Mouse (Mus musculus) lung, adult 2 months (tissue): ENCODE measurements around the gene Dlec1.

Source experiments
- CTCF ChIP-seq: fragments of 200-500 bp; IDR thresholded peaks from 2 replicates; pipeline ENCODE4 v1.5.1; 2011; ENCODE audit warnings: mild to moderate bottlenecking, low read length, control low read depth; ENCODE audit not compliant: insufficient read depth
- POLR2A ChIP-seq: fragments of 200-500 bp; IDR thresholded peaks from 2 replicates; pipeline ENCODE4 v1.6.1; 2011; ENCODE audit warnings: low read depth, mild to moderate bottlenecking, control low read depth, low read length, borderline replicate concordance; ENCODE audit errors: extremely low read depth

GRCm38 (mm10) chr9:119146098-119146770 lies 44.0 kb downstream of the Dlec1 start:
- TF ChIP-seq CTCF (no peak), POLR2A (no peak)
